Mouse (Mus musculus) heart, postnatal 0 days (tissue): Measurements from ENCODE around the gene Apoh. TPM values are rescaled to one million over a fixed set of nuclear protein-coding genes. Genes with fewer than 3 reads are reported as not detected.

Experiments used
- ATAC-seq: fragments of 200-750 bp; cut with Nextera tagmentation; 2 replicates; pipeline ENCODE4 v1.8.0; 2017; ENCODE audit warnings: low read depth, moderate number of reproducible peaks, moderate library complexity; ENCODE audit not compliant: insufficient read depth
- DNase-seq: peaks from one replicate; pipeline ENCODE4 v3.0.0-alpha.2; 2016; ENCODE audit warnings: low spot score
- H3K27ac ChIP-seq: fragments of 300-500 bp; sonication (generic); 2 replicates; pipeline ENCODE4 v1.5.1; 2014; ENCODE audit warnings: low read depth, mild to moderate bottlenecking
- H3K27me3 ChIP-seq: fragments of 300-500 bp; sonication (generic); 2 replicates; pipeline ENCODE4 v1.6.1; 2014; ENCODE audit warnings: low read length, mixed read lengths; ENCODE audit not compliant: control insufficient read depth, insufficient read depth
- H3K36me3 ChIP-seq: fragments of 300-500 bp; sonication (generic); replicated peaks from 2 replicates; pipeline ENCODE4 v1.6.1; 2014; ENCODE audit warnings: low read length, mixed read lengths; ENCODE audit not compliant: control insufficient read depth, insufficient read depth
- H3K4me1 ChIP-seq: fragments of 300-500 bp; sonication (generic); 2 replicates; pipeline ENCODE4 v1.6.1; 2014; ENCODE audit warnings: antibody characterized with exemption; ENCODE audit not compliant: control insufficient read depth, insufficient read depth
- H3K4me2 ChIP-seq: fragments of 300-500 bp; sonication (generic); 2 replicates; pipeline ENCODE4 v1.6.1; 2014; ENCODE audit warnings: low read depth, mild to moderate bottlenecking, low read length, moderate library complexity
- H3K4me3 ChIP-seq: fragments of 300-500 bp; sonication (generic); 2 replicates; pipeline ENCODE4 v1.5.1; 2014; ENCODE audit warnings: low read depth, low read length
- H3K9ac ChIP-seq: fragments of 300-500 bp; sonication (generic); replicated peaks from 2 replicates; pipeline ENCODE4 v1.6.1; 2014; ENCODE audit warnings: low read depth, low read length, mixed read lengths
- H3K9me3 ChIP-seq: fragments of 300-500 bp; sonication (generic); replicated peaks from 2 replicates; pipeline ENCODE4 v1.6.1; 2016; ENCODE audit warnings: low read length; ENCODE audit not compliant: control insufficient read depth
- CTCF ChIP-seq: IDR thresholded peaks from 2 replicates; pipeline ENCODE4 v1.5.1; 2016; ENCODE audit warnings: antibody characterized with exemption, control low read depth, low read depth
- EP300 ChIP-seq: IDR thresholded peaks from 2 replicates; pipeline ENCODE4 v1.6.1; 2016; ENCODE audit warnings: antibody characterized with exemption, low read depth
- whole genome bisulfite sequencing: fragments of 180-500 bp; shearing (Covaris S2); extraction: QIAGEN DNeasy Blood & Tissue Kit; methylation state at CpG from one replicate; pipeline ENCODE4 v1.1.7; 2014; 5-methylcytosine and 5-hydroxymethylcytosine counted together
- polyA plus RNA-seq: library from polyadenylated mRNA; unstranded; fragments of >200 nt; fragmentation: Nextera tagmentation; extraction: Ambion mirVana; gene quantifications from 2 replicates; pipeline ENCODE4 v1.2.1, GENCODE M21; 2015
- total RNA-seq: library from RNA; depleted of rRNA; stranded (reverse); fragments of >200 nt; gene quantifications from 2 replicates; pipeline ENCODE4 v1.2.3, GENCODE M21; 2014; ENCODE audit warnings: low replicate concordance

Apoh gene
- total and polyA plus RNA-seq, 2 experiments from 2014 or later = 0.87 TPM; not detected in 1

GRCm38 (mm10) chr11:108319162-108319561, 24.0 kb upstream of the Apoh start:
- DNase-seq = no peak
- no peaks in the 10 kb centered on the region for H3K4me1 ChIP-seq
- no peak overlapping the region for H3K4me2 ChIP-seq
- H3K9ac ChIP-seq = no peak overlapping the region
- WGBS = 63% methylated on average over 11 of the region's 11 CpGs
- H3K27me3 ChIP-seq = no peaks in the 10 kb centered on the region
- H3K27ac ChIP-seq = no peak overlapping the region
- no peak overlapping the region for H3K4me3 ChIP-seq
- ATAC-seq = no peak
- TF ChIP-seq CTCF = no peak
- TF ChIP-seq EP300 = no peak
- no peaks in the 10 kb centered on the region; the same call in 1 of the 2 replicates for H3K36me3 ChIP-seq
- no peaks in the 10 kb centered on the region for H3K9me3 ChIP-seq

DNA sequence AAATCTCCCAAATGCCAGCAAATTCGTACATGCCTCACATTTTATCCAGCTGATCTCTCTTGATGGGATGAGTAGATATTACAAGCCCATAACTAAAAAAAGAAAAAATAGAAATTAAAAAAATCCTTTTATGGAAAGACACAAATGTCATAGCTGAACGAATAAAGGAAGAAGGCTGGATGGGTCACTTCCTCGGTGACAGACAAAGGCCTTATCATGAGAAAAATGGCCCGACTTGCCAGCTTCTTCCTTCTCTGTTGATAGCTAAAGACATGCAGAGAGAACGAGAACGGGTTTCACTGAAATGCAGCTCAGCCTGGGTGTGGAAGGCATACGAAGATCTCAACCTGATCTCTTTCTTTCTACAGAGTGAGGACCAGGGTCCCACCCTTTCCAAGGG, 22.6 kb upstream of the Apoh start:
- H3K27ac ChIP-seq = no peak overlapping the region
- no peaks in the 10 kb centered on the region for H3K27me3 ChIP-seq
- H3K36me3 ChIP-seq = no peaks in the 10 kb centered on the region; the same call in 1 of the 2 replicates
- no peak overlapping the region for H3K4me3 ChIP-seq
- ATAC-seq (no peak), DNase-seq (no peak)
- no peak overlapping the region for H3K9ac ChIP-seq
- 61% methylated on average over 7 of the region's 7 CpGs for WGBS
- no peaks in the 10 kb centered on the region for H3K9me3 ChIP-seq
- H3K4me2 ChIP-seq = no peak overlapping the region
- H3K4me1 ChIP-seq = no peaks in the 10 kb centered on the region
- TF ChIP-seq EP300 (no peak), CTCF (no peak)

DNA sequence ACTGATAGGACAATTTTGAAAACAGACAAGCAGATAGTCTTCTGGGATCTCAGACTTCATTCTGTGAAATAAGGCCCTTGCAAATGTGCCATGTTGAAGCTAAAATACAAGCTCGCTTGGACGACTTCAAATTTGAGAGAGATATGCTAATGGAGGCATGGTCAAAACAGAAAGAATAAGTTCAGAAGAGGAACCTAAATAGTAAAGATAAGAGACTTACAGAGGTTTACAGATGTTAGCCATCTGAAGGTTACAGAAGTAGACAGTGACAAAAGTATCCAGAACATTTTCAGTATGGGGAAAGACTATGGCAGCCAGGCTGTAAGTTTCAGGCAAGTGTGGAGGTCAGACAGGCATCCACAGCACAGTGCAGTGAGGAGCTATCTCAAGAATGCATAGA, 21.0 kb upstream of the Apoh start:
- no peak overlapping the region for H3K4me2 ChIP-seq
- DNase-seq (no peak), ATAC-seq (no peak)
- TF ChIP-seq CTCF (no peak), EP300 (no peak)
- H3K27me3 ChIP-seq = no peaks in the 10 kb centered on the region
- 79% methylated on average over 2 of the region's 2 CpGs for WGBS
- no peaks in the 10 kb centered on the region for H3K9me3 ChIP-seq
- H3K9ac ChIP-seq = no peak overlapping the region
- H3K36me3 ChIP-seq = no peaks in the 10 kb centered on the region; the same call in 1 of the 2 replicates
- no peaks in the 10 kb centered on the region for H3K4me1 ChIP-seq
- no peak overlapping the region for H3K27ac ChIP-seq
- no peak overlapping the region for H3K4me3 ChIP-seq

GRCm38 (mm10) chr11:108325943-108326342, 17.2 kb upstream of the Apoh start:
- Histone ChIP-seq H3K9ac (no peak overlapping the region), H3K36me3 (no peaks in the 10 kb centered on the region; the same call in 1 of the 2 replicates), H3K4me3 (no peak overlapping the region), H3K9me3 (no peaks in the 10 kb centered on the region), H3K4me2 (no peak overlapping the region), H3K27me3 (no peaks in the 10 kb centered on the region), H3K4me1 (no peaks in the 10 kb centered on the region; the same call in 1 of the 2 replicates), H3K27ac (no peak overlapping the region)
- no peak for TF ChIP-seq EP300
- no peak for TF ChIP-seq CTCF
- ATAC-seq = no peak
- 86% methylated on average over 8 of the region's 8 CpGs for WGBS
- no peak for DNase-seq

DNA sequence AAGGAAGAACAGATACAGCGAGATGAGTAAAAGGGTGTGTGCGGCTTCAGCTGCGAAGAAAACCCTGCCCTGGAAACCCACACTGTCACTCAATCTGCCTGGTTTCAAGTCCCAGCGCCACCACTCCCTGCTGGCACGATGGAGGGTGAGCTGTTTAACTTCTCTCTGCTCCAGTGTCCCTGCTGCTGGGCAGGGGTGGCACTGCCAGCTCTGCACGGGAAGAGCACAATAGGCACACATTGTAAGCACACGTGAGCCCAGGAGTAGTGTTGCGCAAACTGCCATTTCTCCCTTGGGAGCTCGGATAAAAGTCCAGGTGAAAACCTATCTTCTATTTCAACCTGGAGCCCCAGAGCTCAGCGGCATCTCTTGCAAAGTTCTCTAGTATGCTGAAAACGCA, 12.3 kb upstream of the Apoh start:
- TF ChIP-seq EP300 = no peak
- Histone ChIP-seq H3K36me3 (0 out of 2 replicates have a peak, but pooled peaks cover 6% of the 10 kb centered on the region), H3K9me3 (no peaks in the 10 kb centered on the region), H3K4me2 (no peak overlapping the region), H3K9ac (no peak overlapping the region), H3K27me3 (no peaks in the 10 kb centered on the region), H3K27ac (no peak overlapping the region), H3K4me3 (no peak overlapping the region), H3K4me1 (no peaks in the 10 kb centered on the region; the same call in 1 of the 2 replicates)
- 81% methylated on average over 11 of the region's 11 CpGs for WGBS
- DNase-seq = no peak
- no peak for ATAC-seq

- DNase-seq (no peak), ATAC-seq (no peak)
- Histone ChIP-seq H3K9ac (no peak overlapping the region), H3K27me3 (no peaks in the 10 kb centered on the region), H3K36me3 (0 out of 2 replicates have a peak, but pooled peaks cover 6% of the 10 kb centered on the region), H3K4me2 (no peak overlapping the region), H3K4me1 (peaks cover 7% of the 10 kb centered on the region), H3K27ac (no peak overlapping the region), H3K4me3 (no peak overlapping the region), H3K9me3 (no peaks in the 10 kb centered on the region)
- 47% methylated on average over 5 of the region's 5 CpGs for WGBS
- no peak for TF ChIP-seq EP300
- no peak for TF ChIP-seq CTCF
These were observed 10.1 kb upstream of the Apoh start for GRCm38 (mm10) chr11:108333006-108333405.
